ENCODE assay signal across 8 mouse cellular contexts in the genomic region with DNA sequence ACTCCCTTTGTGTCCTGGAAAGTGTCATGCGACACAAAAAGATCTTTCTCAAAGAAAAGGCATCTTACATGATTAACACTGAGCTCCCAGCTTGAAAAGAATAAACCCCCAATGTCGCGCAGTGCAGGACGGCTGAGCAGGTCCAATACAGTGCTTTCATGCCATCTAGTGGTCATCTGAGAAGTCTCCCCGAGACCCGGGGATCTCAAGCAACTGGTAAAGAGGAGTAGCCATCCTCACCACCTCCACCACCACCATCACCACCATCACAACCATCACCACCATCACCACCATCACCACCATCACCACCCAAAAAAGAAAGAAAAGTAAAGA.
A peak's percentile ranks its signal among the peaks of the same experiment; 100 is the strongest.
DNase-seq lines count a peak whose midpoint lies in the region; ATAC-seq lines count a peak whose summit lies in the region.

No protein-coding gene starts in this region.

- DNase-seq in B cell, adult 2 months, result peak; percentile 41 to 44
- peak; percentile 9 for DNase-seq in adrenal gland, adult 8-10 months
- peak; percentile 63 for DNase-seq in embryo, embryonic 9.5 days (ENCODE audit: extremely low spot score)
- DNase-seq in heart, adult 8-10 months (ENCODE audit: low spot score), result peak; percentile 28
- DNase-seq in neural tube, embryonic 11.5 days (ENCODE audit: low spot score), result peak; percentile 81
- peak; percentile 59 for DNase-seq in testis, postnatal 10 days (ENCODE audit: low spot score)

- H3K4me3 ChIP-seq in kidney, embryonic 15.5 days (replicated peaks), result no peak overlapping the region
- no peak overlapping the region for H3K4me3 ChIP-seq in limb, embryonic 15.5 days
- no peak overlapping the region for H3K4me3 ChIP-seq in neural tube, embryonic 11.5 days (ENCODE audit: low read depth, low read length)

- no peaks in the 10 kb centered on the region for H3K36me3 ChIP-seq in kidney, embryonic 15.5 days
- no peaks in the 10 kb centered on the region for H3K36me3 ChIP-seq in limb, embryonic 15.5 days
- no peaks in the 10 kb centered on the region for H3K36me3 ChIP-seq in neural tube, embryonic 11.5 days (ENCODE audit: control insufficient read depth, insufficient read depth, low read length)

- peaks cover 26% of the 10 kb centered on the region for H3K27me3 ChIP-seq in kidney, embryonic 15.5 days
- H3K27me3 ChIP-seq in limb, embryonic 15.5 days, result no peaks in the 10 kb centered on the region
- H3K27me3 ChIP-seq in neural tube, embryonic 11.5 days (ENCODE audit: control insufficient read depth, insufficient read depth, low read length), result no peaks in the 10 kb centered on the region

- no peak overlapping the region for H3K4me2 ChIP-seq in kidney, embryonic 15.5 days
- H3K4me2 ChIP-seq in limb, embryonic 15.5 days, result no peak overlapping the region
- no peak overlapping the region; the same call in 1 of the 2 replicates for H3K4me2 ChIP-seq in neural tube, embryonic 11.5 days (ENCODE audit: low read depth)

- H3K4me1 ChIP-seq in kidney, embryonic 15.5 days, result no peaks in the 10 kb centered on the region
- no peaks in the 10 kb centered on the region for H3K4me1 ChIP-seq in limb, embryonic 15.5 days
- 0 out of 2 replicates have a peak, but pooled peaks cover 3% of the 10 kb centered on the region for H3K4me1 ChIP-seq in neural tube, embryonic 11.5 days (ENCODE audit: control insufficient read depth, insufficient read depth, low read length)

- H3K9me3 ChIP-seq in kidney, embryonic 15.5 days (replicated peaks), result no peaks in the 10 kb centered on the region
- no peaks in the 10 kb centered on the region for H3K9me3 ChIP-seq in limb, embryonic 15.5 days
- no peaks in the 10 kb centered on the region for H3K9me3 ChIP-seq in neural tube, embryonic 11.5 days (ENCODE audit: control insufficient read depth, low read length)

- 1% methylated on average over 6 of the region's 6 CpGs for WGBS in kidney, embryonic 15.5 days
- WGBS in limb, embryonic 15.5 days, result 1% methylated on average over 6 of the region's 6 CpGs
- under 1% methylated on average over 6 of the region's 6 CpGs for WGBS in neural tube, embryonic 11.5 days

- ATAC-seq in kidney, embryonic 15.5 days (replicated peaks; ENCODE audit: low FRiP score), result peak; percentile 90
- 0 out of 2 replicates have a peak, but pooled peaks have one; percentile 69 for ATAC-seq in limb, embryonic 15.5 days (ENCODE audit: insufficient number of reproducible peaks, low FRiP score, low TSS enrichment, low read depth)
- peak; percentile 93 for ATAC-seq in neural tube, embryonic 11.5 days (ENCODE audit: insufficient read depth, low FRiP score, low TSS enrichment)

- no peak overlapping the region for H3K9ac ChIP-seq in kidney, embryonic 15.5 days
- no peak overlapping the region for H3K9ac ChIP-seq in limb, embryonic 15.5 days
- H3K9ac ChIP-seq in neural tube, embryonic 11.5 days (ENCODE audit: low read length), result no peak overlapping the region

- no peak overlapping the region for H3K27ac ChIP-seq in kidney, embryonic 15.5 days
- no peak overlapping the region for H3K27ac ChIP-seq in limb, embryonic 15.5 days
- no peak overlapping the region for H3K27ac ChIP-seq in neural tube, embryonic 11.5 days (ENCODE audit: low read depth, low read length)

Comparison
In these comparisons a context has a peak if more than half of its experiments do, and no peak if none do; other contexts are left out.
1. DNase-seq: peak in every context shown above with its lines; median percentile 81 in neural tube, embryonic 11.5 days; 63 in embryo, embryonic 9.5 days; 59 in testis, postnatal 10 days; 42 in B cell, adult 2 months; 28 in heart, adult 8-10 months; 9 in adrenal gland, adult 8-10 months.